Mouse (Mus musculus) forebrain, embryonic 14.5 days (tissue): Measurements from ENCODE around the gene Rasgef1b. TPM values are rescaled to one million over a fixed set of nuclear protein-coding genes. Genes with fewer than 3 reads are reported as not detected.
A peak's percentile ranks its signal among the peaks of the same experiment; 100 is the strongest.

Source experiments
- ATAC-seq: fragments of 200-750 bp; cut with Nextera tagmentation; 2 replicates; pipeline ENCODE4 v1.8.0; 2017; ENCODE audit warnings: mild to moderate bottlenecking, moderate library complexity
- DNase-seq: peaks from one replicate; pipeline ENCODE4 v3.0.0-alpha.2; 2015; ENCODE audit warnings: low spot score
- H3K27ac ChIP-seq: fragments of 300-500 bp; sonication (generic); 2 replicates; pipeline ENCODE4 v1.5.1; 2014; ENCODE audit warnings: low read depth, mild to moderate bottlenecking, control low read depth, low read length, moderate library complexity
- H3K27me3 ChIP-seq: fragments of 300-500 bp; sonication (generic); replicated peaks from 2 replicates; pipeline ENCODE4 v1.6.1; 2014; ENCODE audit warnings: low read length, control low read depth, mixed read lengths; ENCODE audit not compliant: control insufficient read depth, insufficient read depth
- H3K36me3 ChIP-seq: fragments of 300-500 bp; sonication (generic); 2 replicates; pipeline ENCODE4 v1.6.1; 2014; ENCODE audit warnings: low read length, control low read depth; ENCODE audit not compliant: control insufficient read depth, insufficient read depth
- H3K4me1 ChIP-seq: fragments of 300-500 bp; sonication (generic); 2 replicates; pipeline ENCODE4 v1.6.1; 2014; ENCODE audit warnings: antibody characterized with exemption, low read length, control low read depth; ENCODE audit not compliant: control insufficient read depth, insufficient read depth
- H3K4me2 ChIP-seq: fragments of 300-500 bp; sonication (generic); 2 replicates; pipeline ENCODE4 v1.6.1; 2014; ENCODE audit warnings: mild to moderate bottlenecking, control low read depth, low read length
- H3K4me3 ChIP-seq: fragments of 300-500 bp; sonication (generic); 2 replicates; pipeline ENCODE4 v1.5.1; 2014; ENCODE audit warnings: low read depth, low read length, control low read depth
- H3K9ac ChIP-seq: fragments of 300-500 bp; sonication (generic); 2 replicates; pipeline ENCODE4 v1.6.1; 2014; ENCODE audit warnings: mild to moderate bottlenecking, low read length, control low read depth, moderate library complexity
- H3K9me3 ChIP-seq: fragments of 300-500 bp; sonication (generic); replicated peaks from 2 replicates; pipeline ENCODE4 v1.6.1; 2016; ENCODE audit warnings: low read length, control low read depth, mixed read lengths; ENCODE audit not compliant: control insufficient read depth
- WGBS: fragments of 180-500 bp; shearing (Covaris S2); extraction: QIAGEN DNeasy Blood & Tissue Kit; methylation state at CpG from one replicate; pipeline ENCODE4 v1.1.7; 2014; 5-methylcytosine and 5-hydroxymethylcytosine counted together
- polyA plus RNA-seq: library from polyadenylated mRNA; unstranded; fragments of >200 nt; fragmentation: Nextera tagmentation; extraction: Ambion mirVana; gene quantifications from 2 replicates; pipeline ENCODE4 v1.2.1, GENCODE M21; 2014

The Rasgef1b gene
- polyA plus RNA-seq, 1 experiment from 2014 or later: 97.5 TPM

- peaks cover 7% of the 10 kb centered on the region; the same call in 1 of the 2 replicates for H3K4me1 ChIP-seq
- DNase-seq: peak; percentile 53
- no peaks in the 10 kb centered on the region for H3K36me3 ChIP-seq
- ATAC-seq: peak; percentile 40; the same call in 1 of the 2 replicates
- no peaks in the 10 kb centered on the region for H3K9me3 ChIP-seq
- no peak overlapping the region for H3K9ac ChIP-seq
- H3K4me3 ChIP-seq: no peak overlapping the region
- WGBS: 13% methylated on average over 7 of the region's 7 CpGs
- no peak overlapping the region for H3K4me2 ChIP-seq
- H3K27ac ChIP-seq: no peak overlapping the region
- H3K27me3 ChIP-seq: no peaks in the 10 kb centered on the region
Observed at GRCm38 (mm10) chr5:99746087-99746486, 17.2 kb upstream of the Rasgef1b start.

GRCm38 (mm10) chr5:99742874-99743273 lies 14.0 kb upstream of the Rasgef1b start:
- H3K4me2 ChIP-seq: no peak overlapping the region
- no peak for ATAC-seq
- H3K9me3 ChIP-seq: no peaks in the 10 kb centered on the region
- no peak overlapping the region for H3K27ac ChIP-seq
- H3K4me3 ChIP-seq: no peak overlapping the region
- no peak for DNase-seq
- H3K36me3 ChIP-seq: no peaks in the 10 kb centered on the region
- no peak overlapping the region for H3K9ac ChIP-seq
- 89% methylated on average over 7 of the region's 7 CpGs for WGBS
- H3K27me3 ChIP-seq: no peaks in the 10 kb centered on the region
- peaks cover 11% of the 10 kb centered on the region; the same call in 1 of the 2 replicates for H3K4me1 ChIP-seq

- Histone ChIP-seq H3K9ac (no peak overlapping the region), H3K27ac (no peak overlapping the region), H3K9me3 (no peaks in the 10 kb centered on the region), H3K27me3 (no peaks in the 10 kb centered on the region), H3K4me2 (no peak overlapping the region), H3K36me3 (no peaks in the 10 kb centered on the region), H3K4me3 (no peak overlapping the region), H3K4me1 (peaks cover 14% of the 10 kb centered on the region)
- DNase-seq (no peak), ATAC-seq (no peak)
- 40% methylated on average over 8 of the region's 8 CpGs for WGBS
Observed at GRCm38 (mm10) chr5:99742056-99742455, 13.2 kb upstream of the Rasgef1b start.

- Histone ChIP-seq H3K4me3 (no peak overlapping the region), H3K36me3 (no peaks in the 10 kb centered on the region), H3K9me3 (no peaks in the 10 kb centered on the region), H3K4me2 (no peak overlapping the region), H3K27ac (no peak overlapping the region), H3K4me1 (peaks cover 12% of the 10 kb centered on the region), H3K27me3 (no peaks in the 10 kb centered on the region), H3K9ac (no peak overlapping the region)
- ATAC-seq (no peak), DNase-seq (no peak)
- WGBS: 7% methylated on average over 10 of the region's 10 CpGs
Observed at GRCm38 (mm10) chr5:99737937-99738727, 9.3 kb upstream of the Rasgef1b start.

GRCm38 (mm10) chr5:99729931-99730330 lies 1.1 kb upstream of the Rasgef1b start:
- Histone ChIP-seq H3K9me3 (no peaks in the 10 kb centered on the region), H3K4me3 (no peak overlapping the region), H3K36me3 (no peaks in the 10 kb centered on the region), H3K4me1 (peaks cover 7% of the 10 kb centered on the region), H3K27me3 (peaks cover 6% of the 10 kb centered on the region; the same call in 1 of the 2 replicates), H3K27ac (no peak overlapping the region), H3K9ac (no peak overlapping the region), H3K4me2 (peak overlapping the region; percentile 98)
- WGBS: 76% methylated on average over 1 of the region's 1 CpGs
- ATAC-seq: no peak
- DNase-seq: no peak

GRCm38 (mm10) chr5:99729361-99729882 lies 557 bp upstream of the Rasgef1b start:
- H3K9me3 ChIP-seq: no peaks in the 10 kb centered on the region
- no peaks in the 10 kb centered on the region for H3K36me3 ChIP-seq
- DNase-seq: peak; percentile 73
- WGBS: 1% methylated on average over 18 of the region's 18 CpGs
- H3K27ac ChIP-seq: peak overlapping the region; percentile 39; the same call in 1 of the 2 replicates
- H3K9ac ChIP-seq: peak overlapping the region; percentile 53
- peak; percentile 74 for ATAC-seq
- peaks cover 7% of the 10 kb centered on the region for H3K4me1 ChIP-seq
- H3K4me2 ChIP-seq: peak overlapping the region; percentile 98
- peaks cover 6% of the 10 kb centered on the region; the same call in 1 of the 2 replicates for H3K27me3 ChIP-seq
- H3K4me3 ChIP-seq: peak overlapping the region; percentile 30

- no peaks in the 10 kb centered on the region for H3K9me3 ChIP-seq
- DNase-seq (peak; percentile 54), ATAC-seq (peak; percentile 12; the same call in 1 of the 2 replicates)
- H3K4me2 ChIP-seq: peak overlapping the region; percentile 98
- no peak overlapping the region for H3K27ac ChIP-seq
- H3K27me3 ChIP-seq: peaks cover 6% of the 10 kb centered on the region; the same call in 1 of the 2 replicates
- H3K4me1 ChIP-seq: peaks cover 7% of the 10 kb centered on the region
- no peaks in the 10 kb centered on the region for H3K36me3 ChIP-seq
- peak overlapping the region; percentile 71 for H3K9ac ChIP-seq
- 1% methylated on average over 15 of the region's 15 CpGs for WGBS
- H3K4me3 ChIP-seq: peak overlapping the region; percentile 47
Observed at GRCm38 (mm10) chr5:99728027-99728451, 826 bp downstream of the Rasgef1b start.

GRCm38 (mm10) chr5:99723941-99724340 lies 4.9 kb downstream of the Rasgef1b start:
- Histone ChIP-seq H3K27me3 (0 out of 2 replicates have a peak, but pooled peaks cover 6% of the 10 kb centered on the region), H3K4me1 (peaks cover 4% of the 10 kb centered on the region; the same call in 1 of the 2 replicates), H3K9ac (no peak overlapping the region), H3K9me3 (no peaks in the 10 kb centered on the region), H3K4me3 (no peak overlapping the region), H3K36me3 (no peaks in the 10 kb centered on the region), H3K27ac (no peak overlapping the region), H3K4me2 (no peak overlapping the region)
- DNase-seq (peak; percentile 49), ATAC-seq (no peak)
- WGBS: 62% methylated on average over 6 of the region's 6 CpGs

GRCm38 (mm10) chr5:99722310-99722709 lies 6.6 kb downstream of the Rasgef1b start:
- H3K27me3 ChIP-seq: no peaks in the 10 kb centered on the region
- no peak for DNase-seq
- WGBS: 91% methylated on average over 2 of the region's 2 CpGs
- no peak overlapping the region for H3K9ac ChIP-seq
- H3K9me3 ChIP-seq: no peaks in the 10 kb centered on the region
- no peak overlapping the region for H3K4me2 ChIP-seq
- H3K4me3 ChIP-seq: no peak overlapping the region
- ATAC-seq: no peak
- no peak overlapping the region for H3K27ac ChIP-seq
- H3K36me3 ChIP-seq: no peaks in the 10 kb centered on the region
- no peaks in the 10 kb centered on the region; the same call in 1 of the 2 replicates for H3K4me1 ChIP-seq
